Mouse (Mus musculus): Measurements from ENCODE around the gene Yipf2.

Yipf2 gene

DNA sequence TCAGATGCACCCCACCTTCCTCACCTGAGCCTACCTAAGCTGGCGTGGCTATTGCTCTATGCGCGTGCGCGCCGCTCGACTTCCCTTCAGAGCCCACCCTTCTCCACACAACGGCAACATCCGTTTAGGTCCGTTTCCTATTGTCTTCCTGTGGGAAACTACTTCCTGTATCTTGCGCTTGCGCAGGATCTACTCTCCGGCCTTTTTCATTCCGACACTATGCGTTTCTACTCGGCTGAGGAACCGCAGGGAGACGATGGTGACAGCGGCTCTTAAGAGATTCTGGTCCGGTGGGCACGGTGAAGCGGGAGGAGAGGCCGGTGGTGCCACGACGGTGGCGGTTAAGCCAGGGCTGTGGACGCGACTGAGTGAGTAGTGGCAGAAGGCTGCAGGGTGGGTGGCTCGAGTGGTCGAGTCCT lies at the start of gene Yipf2, which contains the start of gene Timm29:
TSS of gene Yipf2 (minus strand) at position 126 of the 419 bp plus-strand sequence.
TSS of gene Timm29 (plus strand) at position 20 of the 419 bp plus-strand sequence.
- peak; percentile 91 for DNase-seq

DNA sequence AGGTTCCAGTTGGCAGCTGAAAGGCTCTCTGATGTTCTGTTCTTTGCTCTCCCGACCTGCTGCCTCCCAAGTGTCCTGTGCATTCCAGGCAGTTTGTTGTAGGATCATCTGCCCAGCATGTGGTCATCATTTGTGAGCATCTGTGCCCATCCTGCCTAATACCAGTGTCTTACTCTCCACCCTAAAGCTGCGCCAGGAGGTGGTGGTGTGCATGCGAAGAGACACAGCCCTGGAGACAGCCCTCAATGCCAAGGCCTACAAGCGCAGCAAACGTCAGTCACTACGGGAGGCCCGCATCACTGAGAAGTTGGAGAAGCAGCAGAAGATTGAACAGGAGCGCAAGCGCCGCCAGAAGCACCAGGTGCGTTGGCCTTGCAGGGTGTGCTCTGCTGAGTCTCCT lies 46.4 kb upstream of the Yipf2 start:
- no peak for DNase-seq

DNA sequence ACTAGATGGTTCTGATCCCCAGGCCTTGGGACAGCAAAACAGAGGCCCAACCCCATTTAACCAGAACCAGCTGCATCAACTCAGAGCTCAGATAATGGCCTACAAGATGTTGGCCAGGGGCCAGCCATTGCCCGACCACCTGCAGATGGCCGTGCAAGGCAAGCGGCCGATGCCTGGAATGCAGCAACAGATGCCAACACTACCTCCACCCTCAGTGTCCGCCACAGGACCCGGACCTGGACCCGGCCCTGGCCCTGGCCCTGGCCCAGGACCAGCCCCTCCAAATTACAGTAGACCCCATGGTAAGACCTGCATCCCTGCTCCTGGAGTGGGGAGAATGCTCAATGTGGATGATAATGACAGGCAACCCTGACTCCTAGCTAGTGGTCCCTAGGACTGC lies 43.0 kb upstream of the Yipf2 start:
- no peak for DNase-seq

DNA sequence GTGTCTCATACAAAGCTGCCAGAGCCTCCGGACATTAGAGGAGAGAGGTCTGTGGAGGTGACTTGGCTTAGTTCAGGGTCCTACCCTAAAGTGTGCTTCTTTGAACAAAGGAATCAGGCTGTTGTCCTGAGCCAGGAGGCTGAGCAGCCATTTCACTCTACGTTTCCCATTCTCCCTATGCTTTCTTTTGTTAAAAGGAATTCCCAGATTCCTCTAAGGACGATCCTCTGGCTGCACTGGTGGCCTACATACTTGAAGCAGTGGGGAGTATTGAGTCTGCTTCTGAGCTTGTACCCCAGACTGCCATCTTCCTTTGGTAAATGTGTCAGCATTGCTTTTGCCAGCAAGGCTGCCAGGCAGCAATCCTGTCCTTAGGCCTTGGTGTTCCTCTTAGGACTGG lies 40.5 kb upstream of the Yipf2 start:
- no peak for DNase-seq

DNA sequence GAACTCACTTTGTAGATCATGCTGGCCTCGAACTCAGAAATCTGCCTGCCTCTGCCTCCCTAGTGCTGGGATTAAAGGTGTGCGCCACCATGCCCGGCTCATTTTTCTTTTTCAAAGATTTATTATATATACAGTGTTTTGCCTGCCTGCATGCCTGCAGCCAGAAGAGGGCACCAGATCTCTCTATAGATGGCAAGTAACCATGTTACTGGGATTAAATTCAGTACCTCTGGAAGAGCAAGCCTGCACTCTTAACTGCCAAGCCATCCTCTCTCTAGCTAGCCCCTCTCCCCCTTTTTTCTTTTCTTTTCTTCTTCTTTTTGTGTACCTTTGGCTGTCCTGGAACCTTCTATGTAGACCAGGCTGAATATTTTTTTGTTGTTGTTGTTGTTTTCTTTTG lies 38.0 kb upstream of the Yipf2 start:
- peak; percentile 57 for DNase-seq

DNA sequence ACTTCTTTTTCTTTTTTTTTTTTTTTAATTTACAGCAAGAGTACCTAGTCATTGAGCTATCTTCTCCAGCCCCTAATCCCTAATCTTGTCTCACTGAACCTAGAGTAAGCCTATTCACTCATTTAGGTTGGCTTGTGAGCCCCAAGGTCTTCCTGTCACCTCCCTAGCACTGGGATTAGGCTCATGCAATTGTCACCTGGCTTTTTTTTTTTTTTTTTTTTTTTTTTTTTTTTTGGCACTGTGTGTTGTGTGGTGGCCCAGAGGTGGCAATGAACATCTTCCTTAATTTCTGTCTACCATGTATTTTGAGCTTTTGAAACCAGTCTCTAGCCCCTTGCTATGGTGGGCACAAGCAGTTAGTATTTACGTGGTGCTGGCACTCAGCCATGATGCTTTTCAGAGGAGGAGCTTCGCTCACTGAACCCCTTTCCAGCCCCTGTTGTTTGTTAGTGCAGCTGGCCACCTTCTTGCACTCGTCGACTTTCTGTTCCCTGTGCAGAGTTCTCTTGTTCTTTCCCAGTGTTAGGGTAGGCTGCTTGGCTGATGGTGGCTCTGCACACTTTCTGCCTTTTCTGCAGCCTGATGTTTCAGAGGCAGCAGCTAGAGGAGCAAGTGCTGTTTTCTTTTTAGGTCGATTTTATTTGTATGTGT lies 34.6 kb upstream of the Yipf2 start:
- DNase-seq, result no peak

DNA sequence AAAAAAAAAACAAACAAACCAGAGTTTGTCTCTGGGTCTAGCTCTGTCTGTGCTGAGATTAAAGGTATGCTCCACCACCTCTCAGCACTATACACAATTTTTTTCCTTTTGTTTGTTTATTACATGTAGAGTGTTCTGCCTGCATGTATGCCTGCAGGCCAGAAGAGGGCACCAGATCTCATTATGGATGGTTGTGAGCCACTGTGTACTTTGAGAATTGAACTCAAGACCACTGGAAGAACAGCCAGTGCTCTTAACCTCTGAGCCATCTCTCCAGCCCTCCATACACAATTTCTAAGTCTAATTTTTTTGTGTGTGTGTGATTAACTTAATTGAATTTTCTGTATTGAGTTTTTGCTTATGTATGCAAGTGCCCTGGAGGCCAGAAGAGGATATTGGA lies 33.9 kb upstream of the Yipf2 start:
- no peak for DNase-seq

DNA sequence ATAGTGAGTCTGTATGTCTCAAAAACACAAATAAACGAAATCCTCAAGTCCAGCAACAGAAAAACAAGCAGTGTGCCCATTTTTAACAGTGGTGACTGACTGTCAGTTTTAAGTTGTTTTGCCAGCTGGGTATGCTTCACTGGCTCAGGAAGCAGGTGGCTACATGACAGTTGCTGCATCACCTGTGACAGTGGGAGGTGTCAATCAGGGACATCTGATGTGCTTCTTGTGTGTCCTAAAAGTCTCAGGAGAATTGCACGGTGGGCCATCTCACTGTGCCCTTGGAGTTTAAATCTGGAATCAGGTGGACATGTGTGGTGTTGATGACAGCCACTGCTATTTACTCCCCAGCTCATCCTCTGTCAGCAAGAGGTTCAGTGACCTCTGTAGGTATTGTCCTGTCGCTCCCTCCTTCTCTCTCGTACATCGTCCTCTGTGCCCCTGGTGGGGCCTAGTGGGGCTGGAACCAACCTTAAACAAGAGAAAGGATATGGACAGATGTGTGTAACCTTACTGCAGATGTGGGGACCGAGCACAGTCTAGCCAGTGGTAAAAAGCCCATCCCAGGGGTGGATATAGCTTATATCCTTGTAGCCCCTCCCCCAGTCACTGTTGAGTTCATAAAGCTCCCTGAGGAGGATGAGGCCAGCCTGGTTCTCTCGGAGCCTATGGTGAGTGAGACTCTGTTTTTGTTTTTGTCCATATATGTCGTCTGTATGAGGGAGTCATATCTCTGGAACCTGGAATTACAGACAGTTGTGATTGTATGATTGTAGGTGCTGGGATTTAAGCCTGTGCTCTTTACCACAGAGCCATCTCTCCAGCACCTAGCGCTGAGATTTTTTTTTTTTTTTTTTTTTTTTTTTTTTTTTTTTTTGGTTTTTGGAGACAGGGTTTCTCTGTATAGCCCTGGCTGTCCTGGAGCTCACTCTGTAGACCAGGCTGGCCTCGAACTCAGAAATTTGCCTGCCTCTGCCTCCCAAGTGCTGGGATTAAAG lies 33.0 kb upstream of the Yipf2 start:
- no peak for DNase-seq

DNA sequence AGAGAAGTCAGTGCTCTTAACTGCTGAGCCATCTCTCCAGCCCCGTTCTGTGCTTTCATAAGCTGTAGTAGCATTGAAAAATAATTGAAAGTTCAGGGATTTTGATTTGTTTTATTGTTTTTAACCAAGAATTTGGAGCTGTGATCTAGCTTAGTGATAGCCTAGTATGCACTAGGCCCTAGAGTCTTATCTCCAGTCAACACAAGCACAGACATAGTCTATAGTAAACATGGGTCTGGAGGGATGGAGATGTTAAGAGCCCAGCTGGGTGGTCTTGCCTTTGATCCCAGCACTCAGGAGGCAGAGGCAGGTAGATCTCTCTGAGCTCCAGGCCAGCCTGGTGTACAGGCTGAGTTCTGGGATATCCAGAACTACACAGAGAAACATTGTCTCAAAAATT lies 30.0 kb upstream of the Yipf2 start:
- DNase-seq, result no peak

DNA sequence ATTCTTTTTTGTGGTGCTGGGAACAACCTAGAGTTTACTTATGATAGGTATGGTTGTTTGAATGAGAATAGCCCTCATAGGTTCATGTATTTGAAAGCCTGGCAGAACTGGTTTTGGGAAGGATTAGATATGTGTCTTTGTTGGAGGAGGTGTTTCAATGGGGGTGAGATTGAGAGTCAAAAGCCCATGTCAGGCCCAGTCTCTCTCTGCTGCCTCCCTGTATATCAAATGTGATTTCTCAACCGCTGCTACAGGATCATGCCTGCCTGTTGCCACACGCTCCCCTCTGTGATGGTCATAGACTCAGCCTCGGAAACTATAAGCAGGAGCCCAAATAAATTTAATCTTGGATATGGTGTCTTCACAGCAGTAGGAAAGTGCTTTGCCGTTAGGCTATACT lies 27.6 kb upstream of the Yipf2 start:
- DNase-seq, result no peak

DNA sequence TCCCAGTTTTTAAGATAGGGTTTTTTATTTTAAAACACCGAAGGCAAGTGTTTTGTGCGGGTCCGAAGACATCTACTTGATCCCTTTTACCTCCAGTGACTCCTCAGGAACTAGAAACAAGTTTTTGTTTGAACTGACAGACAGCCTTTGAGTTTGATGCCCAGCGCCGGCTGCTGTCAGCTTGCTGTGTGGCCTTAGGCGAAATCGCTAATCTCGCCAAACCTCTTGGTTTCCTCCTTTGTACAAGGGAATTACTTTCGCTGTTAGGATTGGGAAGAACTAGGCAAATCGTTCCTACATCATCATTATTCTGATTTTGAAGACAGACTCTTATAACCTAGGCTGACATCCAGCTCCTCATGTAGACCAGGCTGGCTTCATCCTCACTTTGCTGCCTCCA lies 24.4 kb upstream of the Yipf2 start:
- DNase-seq, result no peak

DNA sequence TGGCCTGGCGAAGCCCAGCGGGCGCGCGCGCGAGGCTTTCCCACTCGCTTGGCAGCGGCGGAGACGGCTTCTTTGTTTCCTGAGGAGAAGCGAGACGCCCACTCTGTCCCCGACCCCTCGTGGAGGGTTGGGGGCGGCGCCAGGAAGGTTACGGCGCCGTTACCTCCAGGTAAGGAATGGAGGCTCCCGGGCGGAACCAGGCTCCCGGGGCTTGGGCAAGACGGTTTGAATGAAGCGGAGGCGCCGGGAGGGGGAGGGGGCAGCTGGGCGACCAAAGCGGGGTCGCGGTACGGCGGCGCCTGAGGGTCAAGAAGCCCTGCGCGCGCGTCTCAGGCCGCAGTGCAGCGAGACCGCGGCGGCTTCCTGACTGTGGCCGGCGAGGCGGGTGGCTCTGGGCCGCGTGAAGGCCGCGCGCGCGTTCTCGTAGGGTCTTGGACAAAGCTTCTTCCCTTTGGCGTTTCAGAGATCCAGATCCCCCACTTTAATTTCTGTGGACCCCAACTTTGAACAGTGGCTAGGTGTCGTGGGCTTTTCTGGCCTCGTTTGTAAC lies 23.7 kb upstream of the Yipf2 start:
- DNase-seq, result peak; percentile 86

DNA sequence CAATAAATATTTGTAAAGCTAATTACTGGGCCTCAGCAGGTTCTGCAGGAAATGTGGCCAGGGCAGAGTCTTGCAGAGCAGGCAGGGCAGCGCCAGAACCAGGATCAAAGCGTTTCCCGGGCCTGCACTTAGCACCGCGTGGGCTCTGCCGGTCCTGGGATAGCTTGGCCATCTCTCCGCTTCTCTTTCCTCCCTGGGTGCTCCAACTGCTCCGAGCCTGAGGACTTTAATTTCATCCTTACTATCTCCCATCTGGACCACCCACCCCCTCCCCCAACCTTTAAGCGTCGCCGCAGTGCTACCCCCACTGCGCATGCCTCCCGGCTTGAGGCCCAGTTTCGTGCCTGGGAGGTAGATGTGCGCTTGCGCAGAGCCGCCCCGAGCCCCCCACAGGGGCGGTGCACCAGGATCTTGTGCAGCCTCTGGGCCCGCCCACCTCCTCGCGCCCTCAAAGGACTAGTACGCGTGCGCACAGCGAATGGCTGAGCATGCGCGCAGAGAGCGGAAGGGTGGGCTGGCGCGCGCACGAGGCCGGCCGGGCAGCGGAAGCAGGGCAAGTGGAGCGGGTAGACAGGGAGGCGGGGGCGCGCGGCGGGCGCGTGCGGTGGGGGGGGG lies 23.1 kb upstream of the Yipf2 start, which contains the start of gene Smarca4:
TSS of gene Smarca4 (plus strand) at position 553 of the 615 bp plus-strand sequence.
- peak; percentile 99 for DNase-seq

DNA sequence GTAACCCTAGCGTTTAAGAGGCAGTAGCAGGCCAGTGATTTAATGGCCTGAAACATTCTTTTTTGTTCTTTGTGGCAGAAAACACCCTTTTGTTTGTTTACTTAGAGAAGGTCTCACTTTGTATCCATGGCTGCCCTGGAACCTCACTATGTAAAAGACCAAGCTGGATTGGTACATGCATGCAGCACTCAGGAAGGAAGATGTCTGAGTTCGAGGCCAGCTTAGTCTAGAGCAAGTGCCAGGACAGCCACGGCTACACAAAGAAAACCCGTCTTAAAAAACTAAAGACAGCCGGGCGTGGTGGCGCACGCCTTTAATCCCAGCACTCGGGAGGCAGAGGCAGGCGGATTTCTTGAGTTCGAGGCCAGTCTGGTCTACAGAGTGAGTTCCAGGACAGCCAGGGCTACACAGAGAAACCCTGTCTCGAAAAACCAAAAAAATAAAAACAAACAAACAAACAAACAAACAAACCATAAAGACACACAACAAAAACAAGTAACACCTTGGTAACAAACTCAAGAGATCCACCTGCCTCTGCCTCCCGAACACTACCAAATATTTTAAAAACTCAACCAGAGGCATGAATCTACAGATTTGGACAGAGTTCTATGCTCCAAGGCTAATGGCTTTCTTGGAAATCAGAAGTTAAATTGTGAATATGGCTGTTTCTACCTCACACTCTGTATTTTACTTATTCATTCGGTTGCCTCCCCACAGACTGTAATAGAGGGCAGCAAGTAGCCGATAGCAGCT lies 22.4 kb upstream of the Yipf2 start:
- DNase-seq, result no peak

DNA sequence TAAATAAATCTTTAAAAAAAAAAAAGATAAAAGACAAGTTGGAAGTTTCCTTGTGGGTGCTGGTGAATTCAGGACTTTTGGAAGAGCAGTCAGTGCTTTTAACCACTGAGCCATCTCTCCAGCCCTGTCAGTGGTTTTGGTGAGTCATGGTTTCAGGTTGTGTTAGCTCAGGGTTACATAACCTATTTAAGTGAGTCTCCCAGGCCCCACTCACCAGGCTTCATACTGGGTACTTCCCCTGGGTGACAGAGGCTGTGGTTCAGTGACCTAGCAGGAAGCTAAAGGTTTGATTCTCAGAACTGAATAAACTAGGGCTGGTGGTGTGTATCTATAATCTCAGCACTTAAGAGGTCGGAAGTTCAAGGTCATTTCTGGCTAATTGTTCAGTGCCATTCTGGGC lies 17.2 kb upstream of the Yipf2 start:
- no peak for DNase-seq

DNA sequence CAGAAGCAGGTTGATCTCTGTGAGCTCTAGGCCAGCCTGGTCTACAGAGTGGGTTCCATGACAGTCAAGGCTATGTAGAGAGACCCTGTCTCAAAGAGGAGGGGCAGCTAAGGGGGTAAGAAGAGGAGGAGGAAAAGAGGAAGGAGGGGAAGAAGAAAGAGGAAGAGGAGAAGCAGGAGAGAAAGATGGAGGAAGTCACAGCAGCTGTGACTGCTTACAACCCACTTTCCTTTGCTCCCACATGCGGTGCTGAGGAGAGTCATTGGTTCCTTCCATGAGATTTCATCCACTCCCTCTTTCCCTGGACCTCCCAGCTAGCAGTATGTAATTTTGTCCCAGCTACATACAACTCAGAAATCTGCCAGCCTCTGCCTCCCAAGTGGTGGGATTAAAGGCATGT lies 14.0 kb upstream of the Yipf2 start:
- DNase-seq, result no peak

DNA sequence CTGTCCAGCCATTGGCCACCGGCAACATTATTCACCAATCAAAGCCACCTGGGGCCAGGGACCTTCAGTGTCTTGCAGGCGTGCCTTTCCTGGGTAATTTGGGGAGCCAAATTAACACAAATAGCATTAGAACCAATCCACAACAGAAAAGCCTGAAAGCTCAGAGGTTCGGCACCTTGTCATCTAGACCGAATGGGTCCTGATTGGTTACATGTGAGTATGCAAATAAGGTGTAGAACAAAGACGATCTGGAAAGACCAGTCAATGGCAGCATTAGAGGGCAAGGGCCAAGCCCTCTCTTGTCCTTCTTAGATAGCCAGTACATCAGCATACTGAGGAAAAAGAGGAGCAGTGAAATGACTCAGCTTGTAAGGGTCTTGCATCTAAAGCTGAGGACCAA lies 13.2 kb upstream of the Yipf2 start:
- no peak for DNase-seq

DNA sequence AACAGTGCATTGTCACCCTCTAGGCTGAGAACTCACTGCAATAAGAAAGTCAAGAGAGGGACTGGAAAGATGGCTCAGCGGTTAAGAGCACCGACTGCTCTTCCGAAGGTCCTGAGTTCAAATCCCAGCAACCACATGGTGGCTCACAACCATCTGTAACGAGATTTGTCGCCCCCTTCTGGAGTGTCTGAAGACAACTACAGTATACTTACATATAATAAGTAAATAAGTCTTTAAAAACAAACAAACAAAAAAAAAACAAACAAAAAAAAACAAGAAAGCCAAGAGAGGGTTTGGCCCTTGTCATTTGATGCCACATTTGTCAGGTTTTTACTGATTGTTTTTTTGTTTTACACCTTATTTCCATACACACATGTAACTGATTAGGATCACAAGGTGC lies 11.5 kb upstream of the Yipf2 start:
- no peak for DNase-seq

DNA sequence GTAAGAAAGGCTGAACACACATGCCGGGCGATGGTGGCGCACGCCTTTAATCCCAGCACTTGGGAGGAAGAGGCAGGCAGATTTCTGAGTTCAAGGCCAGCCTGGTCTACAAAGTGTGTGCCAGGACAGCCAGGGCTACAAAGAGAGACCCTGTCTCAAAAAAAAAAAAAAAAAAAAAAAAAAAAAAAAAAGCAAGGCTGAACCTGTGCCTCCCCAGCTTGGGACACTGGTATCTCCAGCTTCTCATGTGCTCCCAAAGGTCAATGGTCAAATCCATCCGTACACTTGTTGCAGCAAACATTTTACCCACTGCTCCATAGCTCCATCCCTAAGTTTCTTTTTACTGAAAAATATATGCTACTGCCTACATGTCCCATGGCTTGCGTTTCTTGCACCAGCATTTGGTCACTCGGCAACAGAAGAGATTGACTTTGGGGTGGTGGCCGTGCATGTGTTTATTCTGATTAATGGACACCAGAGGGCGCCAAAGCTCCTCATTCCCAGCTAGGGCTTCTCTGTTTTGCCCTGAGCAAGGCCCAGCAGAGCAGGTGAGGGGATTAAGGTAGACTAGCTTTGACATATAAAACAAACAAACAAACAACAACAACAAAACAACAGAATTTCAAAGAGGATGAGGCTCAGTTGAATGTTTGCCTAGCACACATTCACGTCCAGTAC lies 9.2 kb upstream of the Yipf2 start:
- peak; percentile 53 for DNase-seq

DNA sequence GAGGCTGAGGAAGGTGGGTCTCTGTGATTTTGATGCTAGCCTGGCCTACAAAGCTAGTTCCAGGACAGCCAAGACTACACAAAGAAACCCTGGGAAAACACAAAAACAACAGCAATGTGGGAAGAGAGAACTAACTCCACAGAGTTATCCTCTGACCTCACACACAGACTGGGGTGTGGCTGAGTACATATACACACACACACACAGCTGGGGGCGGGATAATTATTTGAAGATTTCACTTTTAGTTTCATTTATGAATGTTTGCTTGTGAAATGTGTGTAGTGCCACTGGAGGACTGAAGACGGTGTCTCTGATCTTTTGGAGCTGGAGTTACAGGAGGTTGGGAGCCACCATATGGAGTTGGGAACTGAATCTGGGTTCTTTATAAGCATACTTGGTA lies 8.4 kb upstream of the Yipf2 start:
- no peak for DNase-seq

DNA sequence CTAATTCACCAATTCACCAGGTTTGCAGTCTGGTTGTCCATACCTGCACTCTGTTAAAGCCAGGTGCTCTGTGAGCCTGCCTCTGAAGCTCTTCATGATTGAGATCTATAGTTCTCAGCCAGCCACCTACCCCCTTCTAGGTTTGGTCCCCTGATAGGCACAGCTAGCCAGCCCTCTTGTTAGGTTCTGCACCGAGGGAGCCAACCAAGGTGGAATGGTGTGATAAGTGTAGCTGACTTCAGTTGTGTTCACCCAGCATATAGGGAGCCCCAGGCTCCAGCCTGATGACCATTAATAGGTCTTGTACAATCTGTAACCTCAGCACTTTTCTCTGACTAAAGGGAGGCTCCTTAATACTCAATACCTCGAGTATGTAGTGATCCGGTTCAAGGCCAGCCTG lies 7.6 kb upstream of the Yipf2 start:
- no peak for DNase-seq

DNA sequence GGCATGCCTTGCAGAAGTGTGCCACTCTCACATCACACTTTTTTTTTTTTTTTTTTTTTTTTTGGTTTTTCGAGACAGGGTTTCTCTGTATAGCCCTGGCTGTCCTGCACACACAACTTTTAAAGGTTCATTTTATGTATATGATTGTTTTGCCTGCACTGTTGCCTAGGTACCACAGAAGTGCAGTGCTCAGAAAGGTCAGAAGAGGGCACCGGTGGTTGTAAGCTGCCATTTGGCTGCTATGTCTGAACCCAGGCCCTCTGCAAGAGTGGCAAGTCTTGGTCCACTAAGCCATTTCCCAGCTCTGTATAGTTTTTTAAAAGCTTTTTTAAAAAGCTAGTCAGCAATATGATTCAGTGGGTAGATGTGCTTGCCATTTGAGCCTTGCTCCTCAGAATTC lies 5.6 kb upstream of the Yipf2 start:
- DNase-seq, result no peak
